Mouse (Mus musculus): ENCODE results near the gene Bnip2. TPM values are rescaled to one million over a fixed set of nuclear protein-coding genes. Genes with fewer than 3 reads are reported as not detected.

Gene Bnip2
- total RNA-seq, 1 experiment from 2014 or later = 150 TPM

GRCm38 (mm10) chr9:70042137-70042536 is 52.9 kb downstream of the Bnip2 start:
- no peak for ATAC-seq (ENCODE audit: extremely low read depth, insufficient number of reproducible peaks, low FRiP score, poor library complexity, severe bottlenecking)

- no peak for ATAC-seq (ENCODE audit: extremely low read depth, insufficient number of reproducible peaks, low FRiP score, poor library complexity, severe bottlenecking)
These were observed 53.7 kb downstream of the Bnip2 start for GRCm38 (mm10) chr9:70042935-70043334.

- no peak for ATAC-seq (ENCODE audit: extremely low read depth, insufficient number of reproducible peaks, low FRiP score, poor library complexity, severe bottlenecking)
These were observed 55.6 kb downstream of the Bnip2 start for GRCm38 (mm10) chr9:70044865-70045264.

GRCm38 (mm10) chr9:70046255-70046654 is 57.0 kb downstream of the Bnip2 start:
- no peak for ATAC-seq (ENCODE audit: extremely low read depth, insufficient number of reproducible peaks, low FRiP score, poor library complexity, severe bottlenecking)

- no peak for ATAC-seq (ENCODE audit: extremely low read depth, insufficient number of reproducible peaks, low FRiP score, poor library complexity, severe bottlenecking)
These were observed 58.6 kb downstream of the Bnip2 start for GRCm38 (mm10) chr9:70047839-70048238.

- no peak for ATAC-seq (ENCODE audit: extremely low read depth, insufficient number of reproducible peaks, low FRiP score, poor library complexity, severe bottlenecking)
These were observed 59.0 kb downstream of the Bnip2 start for GRCm38 (mm10) chr9:70048280-70048679.

GRCm38 (mm10) chr9:70048751-70049415 is 59.6 kb downstream of the Bnip2 start:
- no peak for ATAC-seq (ENCODE audit: extremely low read depth, insufficient number of reproducible peaks, low FRiP score, poor library complexity, severe bottlenecking)

- no peak for ATAC-seq (ENCODE audit: extremely low read depth, insufficient number of reproducible peaks, low FRiP score, poor library complexity, severe bottlenecking)
These were observed 60.1 kb downstream of the Bnip2 start for GRCm38 (mm10) chr9:70049416-70049783.

- ATAC-seq (ENCODE audit: extremely low read depth, insufficient number of reproducible peaks, low FRiP score, poor library complexity, severe bottlenecking) = no peak
These were observed 60.6 kb downstream of the Bnip2 start for GRCm38 (mm10) chr9:70049839-70050238.

- ATAC-seq (ENCODE audit: extremely low read depth, insufficient number of reproducible peaks, low FRiP score, poor library complexity, severe bottlenecking) = no peak
These were observed 63.5 kb downstream of the Bnip2 start for GRCm38 (mm10) chr9:70052730-70053129.

- no peak for ATAC-seq (ENCODE audit: extremely low read depth, insufficient number of reproducible peaks, low FRiP score, poor library complexity, severe bottlenecking)
These were observed 64.1 kb downstream of the Bnip2 start for GRCm38 (mm10) chr9:70053411-70053810.

Other genes starting within 250 kb of the Bnip2 start
- gene Foxb1, start 228.5 kb upstream of the Bnip2 start, total RNA-seq (2017) = not detected in 2 replicates
- gene Gtf2a2, start 23.1 kb downstream of the Bnip2 start, total RNA-seq (2017) = 144 and 187 TPM in 2 replicates
- 0.12 TPM in 1 of 2 replicates, not detected in the other for gene Gcnt3, start 48.6 kb downstream of the Bnip2 start, total RNA-seq (2017)
- gene Fam81a, start 153.1 kb downstream of the Bnip2 start, total RNA-seq (2017) = not detected in 2 replicates
- 81.3 and 95.9 TPM in 2 replicates for gene Myo1e, start 217.9 kb downstream of the Bnip2 start, total RNA-seq (2017)